ENCODE assay signal across 15 mouse cellular contexts in genomic region chr1:92742881-92743621, GRCm38 (mm10).
DNase-seq lines count a peak whose midpoint lies in the region; ATAC-seq and TF ChIP-seq lines count a peak whose summit lies in the region.
"Had no signal": no experiment of that assay in that cellular context is flagged by ENCODE, and none has a peak within 500 bp of the region (broad histone marks: within the 10 kb centered on the region; RNA-seq: fewer than 3 reads in every experiment).

No protein-coding gene starts in this region.

- no peak for TF ChIP-seq POLR2A in liver, adult 2 months (IDR thresholded peaks at IDR 0.05; ENCODE audit: extremely low read depth, insufficient read depth, low read length)

- peak; percentile 72 for ATAC-seq in intestine, embryonic 16.5 days
- ATAC-seq in forebrain, embryonic 12.5 days (ENCODE audit: low FRiP score), result no peak

- no peaks in the 10 kb centered on the region for H3K27me3 ChIP-seq in liver, adult 2 months (ENCODE audit: control insufficient read depth, insufficient read depth, low read length)
- no peaks in the 10 kb centered on the region for H3K27me3 ChIP-seq in intestine, embryonic 16.5 days (replicated peaks; ENCODE audit: control insufficient read depth, insufficient read depth, low read length)
- H3K27me3 ChIP-seq in forebrain, embryonic 12.5 days, result no peaks in the 10 kb centered on the region
- H3K27me3 ChIP-seq: limb, embryonic 15.5 days; neural tube, embryonic 12.5 days had no signal

- H3K4me2 ChIP-seq in intestine, embryonic 16.5 days (ENCODE audit: low read depth, low read length), result no peak overlapping the region
- H3K4me2 ChIP-seq in forebrain, embryonic 12.5 days, result no peak overlapping the region
- H3K4me2 ChIP-seq: embryonic facial prominence, embryonic 13.5 days; limb, embryonic 15.5 days; neural tube, embryonic 12.5 days had no signal

- intact Hi-C loops in gastrocnemius, adult 2 months (cut with DNase I), result no loop called here
- intact Hi-C loops in gastrocnemius, postnatal 36 days (cut with DNase I), result no loop called here

- WGBS in liver, adult 2 months, result 66% methylated on average over 4 of the region's 4 CpGs
- WGBS in intestine, embryonic 16.5 days, result 46% methylated on average over 4 of the region's 4 CpGs
- WGBS in forebrain, embryonic 12.5 days, result 64% methylated on average over 4 of the region's 4 CpGs

- peak; percentile 43 for DNase-seq in gastrocnemius, adult 2 months
- DNase-seq in gastrocnemius, postnatal 36 days, result no peak
- peak; percentile 45 for DNase-seq in liver, adult 2 months (ENCODE audit: extremely low read depth, low read depth, low spot score)
- no peak for DNase-seq in liver
- DNase-seq in adrenal gland, postnatal 10 days, result peak; percentile 56
- DNase-seq in right cerebral cortex, postnatal 14 days, result no peak
- DNase-seq: heart, postnatal 14 days; kidney, postnatal 10 days; thymus, postnatal 14 days had no signal

- H3K4me1 ChIP-seq in liver, adult 2 months (ENCODE audit: control insufficient read depth, insufficient read depth, low read length), result no peaks in the 10 kb centered on the region
- peaks cover 5% of the 10 kb centered on the region for H3K4me1 ChIP-seq in intestine, embryonic 16.5 days (ENCODE audit: control insufficient read depth, insufficient read depth, low read length)
- peaks cover 25% of the 10 kb centered on the region for H3K4me1 ChIP-seq in forebrain, embryonic 12.5 days
- H3K4me1 ChIP-seq: megakaryocyte, embryonic 14.5 days had no signal

- no peak overlapping the region; the same call in 1 of the 2 replicates for H3K27ac ChIP-seq in gastrocnemius, adult 2 months
- no peak overlapping the region for H3K27ac ChIP-seq in liver, adult 2 months (replicated peaks; ENCODE audit: insufficient read depth, low read depth, low read length)
- no peak overlapping the region for H3K27ac ChIP-seq in intestine, embryonic 16.5 days (ENCODE audit: low read length)
- H3K27ac ChIP-seq in forebrain, embryonic 12.5 days, result no peak overlapping the region
- H3K27ac ChIP-seq: embryonic facial prominence, embryonic 13.5 days; limb, embryonic 15.5 days; neural tube, embryonic 12.5 days had no signal

- peak; percentile 38 for TF ChIP-seq CTCF in gastrocnemius, adult 2 months (IDR thresholded peaks at IDR 0.05)
- TF ChIP-seq CTCF in liver, adult 2 months (IDR thresholded peaks at IDR 0.05; ENCODE audit: low read depth, low read length), result peak; percentile 22; the same call in 1 of the 2 replicates

- no peaks in the 10 kb centered on the region for H3K36me3 ChIP-seq in liver, adult 2 months (ENCODE audit: control insufficient read depth, insufficient read depth, low read length)
- no peaks in the 10 kb centered on the region for H3K36me3 ChIP-seq in intestine, embryonic 16.5 days (ENCODE audit: control insufficient read depth, insufficient read depth, low read length)
- H3K36me3 ChIP-seq in forebrain, embryonic 12.5 days (replicated peaks), result no peaks in the 10 kb centered on the region
- H3K36me3 ChIP-seq: embryonic facial prominence, embryonic 13.5 days; limb, embryonic 15.5 days; neural tube, embryonic 12.5 days had no signal

- H3K4me3 ChIP-seq in gastrocnemius, adult 2 months, result no peak overlapping the region
- no peak overlapping the region for H3K4me3 ChIP-seq in liver, adult 2 months (ENCODE audit: insufficient read depth, low read depth, low read length)
- H3K4me3 ChIP-seq in intestine, embryonic 16.5 days (ENCODE audit: low read length), result no peak overlapping the region
- no peak overlapping the region for H3K4me3 ChIP-seq in forebrain, embryonic 12.5 days (replicated peaks)
- H3K4me3 ChIP-seq: embryonic facial prominence, embryonic 13.5 days; limb, embryonic 15.5 days; megakaryocyte, embryonic 14.5 days; neural tube, embryonic 12.5 days had no signal

- H3K9me3 ChIP-seq in intestine, embryonic 16.5 days (ENCODE audit: control insufficient read depth, low read length), result no peaks in the 10 kb centered on the region
- no peaks in the 10 kb centered on the region for H3K9me3 ChIP-seq in forebrain, embryonic 12.5 days
- H3K9me3 ChIP-seq: embryonic facial prominence, embryonic 13.5 days; limb, embryonic 15.5 days; neural tube, embryonic 12.5 days had no signal

- H3K9ac ChIP-seq in liver, adult 2 months (ENCODE audit: low read depth, low read length), result no peak overlapping the region
- no peak overlapping the region for H3K9ac ChIP-seq in intestine, embryonic 16.5 days (ENCODE audit: low read depth, low read length)
- no peak overlapping the region for H3K9ac ChIP-seq in forebrain, embryonic 12.5 days
- H3K9ac ChIP-seq: embryonic facial prominence, embryonic 13.5 days; limb, embryonic 15.5 days; neural tube, embryonic 12.5 days had no signal

- no peaks in the 10 kb centered on the region for H3K79me2 ChIP-seq in liver, adult 2 months (ENCODE audit: control insufficient read depth, insufficient read depth, low read length)

Comparison
In these comparisons a context has a peak if more than half of its experiments do, and no peak if none do; other contexts are left out.
1. DNase-seq: peak in gastrocnemius, adult 2 months (single experiment), liver, adult 2 months (single experiment) and adrenal gland, postnatal 10 days (single experiment); none in gastrocnemius, postnatal 36 days (0 of 2), liver (single experiment) and right cerebral cortex, postnatal 14 days (single experiment).